Mouse (Mus musculus): ENCODE data around the gene 1110002E22Rik. TPM values are rescaled to one million over a fixed set of nuclear protein-coding genes. Genes with fewer than 3 reads are reported as not detected.

The 1110002E22Rik gene
- total and polyA plus RNA-seq, 3 experiments, result under 0.01 to 0.03 TPM; not detected in 1

DNA sequence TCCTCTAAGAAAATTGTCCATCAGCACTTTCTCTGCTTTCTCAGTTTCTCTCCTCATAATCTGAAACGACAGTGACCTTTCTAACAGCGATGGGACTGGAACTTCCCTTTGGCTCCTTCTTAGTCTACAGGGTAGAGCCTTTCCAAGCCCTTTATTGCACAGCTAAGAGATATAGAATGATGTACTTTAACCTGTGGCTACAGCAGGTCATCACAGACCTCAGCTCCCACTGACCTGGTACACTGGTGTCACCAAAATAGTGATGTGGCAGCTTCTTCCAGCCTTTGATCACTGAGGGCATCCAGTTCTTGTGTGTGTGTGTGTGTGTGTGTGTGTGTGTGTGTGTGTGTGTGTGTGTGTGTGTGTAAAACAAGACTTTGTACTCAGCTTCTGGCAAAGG, 56.6 kb downstream of the 1110002E22Rik start:
- H3K27me3 ChIP-seq (ENCODE audit: control insufficient read depth in 1 of 2, insufficient read depth in 2 of 2, low read length in 2 of 2), result no peaks in the 10 kb centered on the region
- H3K4me3 ChIP-seq (ENCODE audit: control insufficient read depth in 1 of 2, insufficient read depth in 1 of 2, low read depth in 2 of 2, low read length in 2 of 2), result no peak overlapping the region
- no peak for DNase-seq (ENCODE audit: low read depth, low spot score)
- no peak for TF ChIP-seq ELF1 (IDR thresholded peaks at IDR 0.05; ENCODE audit: low read depth, low read length)
- no peak for TF ChIP-seq SMC3 (IDR thresholded peaks at IDR 0.05; ENCODE audit: low read depth, low read length)
- no peak for TF ChIP-seq ZKSCAN1 (IDR thresholded peaks at IDR 0.05; ENCODE audit: low read depth, low read length)
- no peak for TF ChIP-seq ZNF384 (IDR thresholded peaks at IDR 0.05; ENCODE audit: low read depth, low read length)
- no peak for TF ChIP-seq CHD2 (IDR thresholded peaks at IDR 0.05; ENCODE audit: low read length)
- no peak for TF ChIP-seq ZC3H11A (IDR thresholded peaks at IDR 0.05; ENCODE audit: low read depth, low read length)
- TF ChIP-seq NRF1 (IDR thresholded peaks at IDR 0.05; ENCODE audit: insufficient read depth, low read depth, low read length, poor library complexity, severe bottlenecking), result no peak
- TF ChIP-seq RCOR1 (IDR thresholded peaks at IDR 0.05; ENCODE audit: low read depth, low read length), result no peak
- no peak for TF ChIP-seq TCF12 (IDR thresholded peaks at IDR 0.05; ENCODE audit: low read depth, low read length)
- TF ChIP-seq POLR2AphosphoS2 (IDR thresholded peaks at IDR 0.05; ENCODE audit: low read length), result no peak
- no peak for TF ChIP-seq MXI1 (IDR thresholded peaks at IDR 0.05; ENCODE audit: low read depth, low read length)
- no peak for TF ChIP-seq MAFK (IDR thresholded peaks at IDR 0.05; ENCODE audit: borderline replicate concordance, low read depth, low read length)
- TF ChIP-seq TAL1 (IDR thresholded peaks at IDR 0.05; ENCODE audit: low read length), result no peak
- no peak for TF ChIP-seq MYB (IDR thresholded peaks at IDR 0.05; ENCODE audit: low read depth, low read length)
- no peak for TF ChIP-seq MEF2A (IDR thresholded peaks at IDR 0.05; ENCODE audit: extremely low read depth, insufficient replicate concordance, low read depth, low read length, poor library complexity, severe bottlenecking)
- no peak for TF ChIP-seq NELFE (IDR thresholded peaks at IDR 0.05; ENCODE audit: low read depth, low read length)
- no peak for TF ChIP-seq UBTF (IDR thresholded peaks at IDR 0.05; ENCODE audit: borderline replicate concordance, insufficient read depth, low read depth, low read length)
- H3K9ac ChIP-seq (ENCODE audit: control insufficient read depth, low read depth, low read length, poor library complexity, severe bottlenecking), result no peak overlapping the region
- H3K79me2 ChIP-seq (ENCODE audit: control insufficient read depth, insufficient read depth, low read length, poor library complexity), result no peaks in the 10 kb centered on the region
- no peak overlapping the region for H3K27ac ChIP-seq (ENCODE audit: control insufficient read depth, low read depth, low read length)
- no peaks in the 10 kb centered on the region for H3K9me3 ChIP-seq (replicated peaks; ENCODE audit: insufficient read depth, low read length)
- H3K4me1 ChIP-seq (ENCODE audit: control insufficient read depth in 1 of 2, insufficient read depth in 2 of 2, low read length in 2 of 2), result no peaks in the 10 kb centered on the region
- no peaks in the 10 kb centered on the region for H3K36me3 ChIP-seq (ENCODE audit: control insufficient read depth in 1 of 2, insufficient read depth in 2 of 2, low read length in 2 of 2)

DNA sequence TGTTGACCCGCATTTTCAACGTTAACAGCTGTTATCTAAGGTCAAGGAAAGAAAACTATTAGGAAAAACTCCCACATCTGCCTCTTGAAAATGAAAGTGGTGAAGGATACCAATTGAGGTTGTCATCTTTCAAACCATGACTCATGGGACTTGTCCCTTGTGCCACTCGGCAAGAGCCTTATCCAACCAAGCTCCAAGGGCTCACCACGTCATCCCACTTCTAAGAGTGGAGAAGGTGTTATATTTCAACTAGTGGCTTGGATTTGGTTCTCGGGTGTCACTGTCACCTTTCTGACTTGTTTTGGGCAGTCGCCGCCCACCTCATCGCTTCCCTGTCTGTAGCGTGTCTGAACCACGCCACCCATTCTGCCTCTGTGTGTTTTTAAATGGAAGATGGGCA, 59.0 kb downstream of the 1110002E22Rik start:
- H3K9ac ChIP-seq (ENCODE audit: control insufficient read depth, low read depth, low read length, poor library complexity, severe bottlenecking), result no peak overlapping the region
- H3K9me3 ChIP-seq (replicated peaks; ENCODE audit: insufficient read depth, low read length), result no peaks in the 10 kb centered on the region
- no peak overlapping the region for H3K27ac ChIP-seq (ENCODE audit: control insufficient read depth, low read depth, low read length)
- DNase-seq (ENCODE audit: low read depth, low spot score), result no peak
- peaks cover 0 to 6% of the 10 kb centered on the region in 2 experiments; a peak in 2 of 4 replicates for H3K36me3 ChIP-seq (ENCODE audit: control insufficient read depth in 1 of 2, insufficient read depth in 2 of 2, low read length in 2 of 2)
- H3K4me1 ChIP-seq (ENCODE audit: control insufficient read depth in 1 of 2, insufficient read depth in 2 of 2, low read length in 2 of 2), result peaks cover 0 to 8% of the 10 kb centered on the region in 2 experiments; a peak in 2 of 4 replicates
- no peaks in the 10 kb centered on the region for H3K79me2 ChIP-seq (ENCODE audit: control insufficient read depth, insufficient read depth, low read length, poor library complexity)
- TF ChIP-seq ETS1 (IDR thresholded peaks at IDR 0.05; ENCODE audit: low read depth, low read length) (no peak), EP300 (IDR thresholded peaks at IDR 0.05; ENCODE audit: low read depth in 1 of 2, low read length in 2 of 2) (no peak), MYC (IDR thresholded peaks at IDR 0.05; ENCODE audit: low read depth, low read length) (no peak), JUND (IDR thresholded peaks at IDR 0.05; ENCODE audit: low read depth, low read length) (no peak), TBP (IDR thresholded peaks at IDR 0.05; ENCODE audit: low read depth, low read length) (no peak), BHLHE40 (IDR thresholded peaks at IDR 0.05; ENCODE audit: borderline replicate concordance, low read depth, low read length) (no peak), POLR2A (IDR thresholded peaks at IDR 0.05; ENCODE audit: control insufficient read depth in 1 of 2, insufficient read depth in 1 of 2, low read depth in 1 of 2, low read length in 2 of 2, poor library complexity in 1 of 2) (no peak), KAT2A (conservative IDR thresholded peaks at IDR 0.05; ENCODE audit: low read depth, low read length) (no peak), MAFK (IDR thresholded peaks at IDR 0.05; ENCODE audit: borderline replicate concordance, low read depth, low read length) (no peak), GATA1 (IDR thresholded peaks at IDR 0.05; ENCODE audit: low read depth, low read length) (no peak), USF1 (IDR thresholded peaks at IDR 0.05; ENCODE audit: low read depth, low read length) (no peak), SIN3A (IDR thresholded peaks at IDR 0.05; ENCODE audit: low read length) (no peak), CHD2 (IDR thresholded peaks at IDR 0.05; ENCODE audit: low read length) (no peak), MEF2A (IDR thresholded peaks at IDR 0.05; ENCODE audit: extremely low read depth, insufficient replicate concordance, low read depth, low read length, poor library complexity, severe bottlenecking) (no peak), ZKSCAN1 (IDR thresholded peaks at IDR 0.05; ENCODE audit: low read depth, low read length) (no peak), ZNF384 (IDR thresholded peaks at IDR 0.05; ENCODE audit: low read depth, low read length) (no peak), USF2 (IDR thresholded peaks at IDR 0.05; ENCODE audit: borderline replicate concordance in 1 of 2, insufficient read depth in 1 of 2, low read depth in 1 of 2, low read length in 2 of 2) (no peak), ZC3H11A (IDR thresholded peaks at IDR 0.05; ENCODE audit: low read depth, low read length) (no peak), NRF1 (IDR thresholded peaks at IDR 0.05; ENCODE audit: insufficient read depth, low read depth, low read length, poor library complexity, severe bottlenecking) (no peak)
- no peak overlapping the region for H3K4me3 ChIP-seq (ENCODE audit: control insufficient read depth in 1 of 2, insufficient read depth in 1 of 2, low read depth in 2 of 2, low read length in 2 of 2)
- no peaks in the 10 kb centered on the region for H3K27me3 ChIP-seq (ENCODE audit: control insufficient read depth in 1 of 2, insufficient read depth in 2 of 2, low read length in 2 of 2)

Data from MEL (cell line).